Mouse (Mus musculus) MEL (cell line): ENCODE measurements around the gene Slc25a5. TPM values are rescaled to one million over a fixed set of nuclear protein-coding genes. Genes with fewer than 3 reads are reported as not detected.

Experiments used
- DNase-seq: peaks from one replicate; pipeline ENCODE4 v3.0.0; 2011; ENCODE audit warnings: low read depth, low spot score
- H3K27ac ChIP-seq: 2 replicates; pipeline ENCODE4 v1.5.1; 2012; ENCODE audit warnings: low read depth, mild to moderate bottlenecking, control low read depth, low read length, moderate library complexity; ENCODE audit not compliant: control insufficient read depth
- H3K27me3 ChIP-seq, 2 experiments: fragments of 150-350 bp in 1 of 2; sonication (generic) in 1 of 2; 2 replicates each; pipeline ENCODE4 v1.6.1; 2012; ENCODE audit warnings: low read length in 2 of 2, mild to moderate bottlenecking in 2 of 2, improper control_type of control experiment in 1 of 2, moderate library complexity in 1 of 2; ENCODE audit not compliant: insufficient read depth in 2 of 2, control insufficient read depth in 1 of 2
- H3K36me3 ChIP-seq, 2 experiments: 2 replicates each; pipeline ENCODE4 v1.6.1; 2012 to 2014; ENCODE audit warnings: low read length in 2 of 2, improper control_type of control experiment in 1 of 2, inconsistent platforms in 1 of 2, mild to moderate bottlenecking in 1 of 2; ENCODE audit not compliant: insufficient read depth in 2 of 2, control insufficient read depth in 1 of 2
- H3K4me1 ChIP-seq, 2 experiments: fragments of 150-350 bp in 1 of 2; sonication (generic) in 1 of 2; 2 replicates each; pipeline ENCODE4 v1.6.1; 2012; ENCODE audit warnings: low read length in 2 of 2, improper control_type of control experiment in 1 of 2, mild to moderate bottlenecking in 1 of 2; ENCODE audit not compliant: insufficient read depth in 2 of 2, control insufficient read depth in 1 of 2
- H3K4me3 ChIP-seq, 2 experiments: fragments of 150-350 bp in 1 of 2; sonication (generic) in 1 of 2; 2 replicates each; pipeline ENCODE4 v1.5.1; 2012; ENCODE audit warnings: low read depth in 2 of 2, low read length in 2 of 2, mild to moderate bottlenecking in 2 of 2, moderate library complexity in 2 of 2, control low read depth in 1 of 2, improper control_type of control experiment in 1 of 2; ENCODE audit not compliant: control insufficient read depth in 1 of 2, insufficient read depth in 1 of 2
- H3K79me2 ChIP-seq: 2 replicates; pipeline ENCODE4 v1.6.1; 2012; ENCODE audit warnings: mild to moderate bottlenecking, low read length, moderate library complexity; ENCODE audit not compliant: control insufficient read depth, poor library complexity, insufficient read depth
- H3K9ac ChIP-seq: 2 replicates; pipeline ENCODE4 v1.6.1; 2012; ENCODE audit warnings: low read depth, mild to moderate bottlenecking, control low read depth, low read length, moderate library complexity; ENCODE audit not compliant: control insufficient read depth, poor library complexity, severe bottlenecking
- H3K9me3 ChIP-seq: fragments of 150-350 bp; sonication (generic); replicated peaks from 2 replicates; pipeline ENCODE4 v1.6.1; 2012; ENCODE audit warnings: mild to moderate bottlenecking, low read length, improper control_type of control experiment, moderate library complexity; ENCODE audit not compliant: insufficient read depth
- BHLHE40 ChIP-seq: IDR thresholded peaks from 2 replicates; pipeline ENCODE4 v1.6.1; 2012; ENCODE audit warnings: low read depth, mild to moderate bottlenecking, inconsistent platforms, low read length, improper control_type of control experiment, borderline replicate concordance
- CHD2 ChIP-seq: IDR thresholded peaks from 2 replicates; pipeline ENCODE4 v1.6.1; 2011; ENCODE audit warnings: low read length, improper control_type of control experiment
- CTCF ChIP-seq, 3 experiments: IDR thresholded peaks in 2 of 3; conservative IDR thresholded peaks in 1 of 3; 2 replicates each; pipeline ENCODE4 v1.5.1; 2011 to 2012; ENCODE audit warnings: low read length in 3 of 3, low read depth in 2 of 3, mild to moderate bottlenecking in 2 of 3, improper control_type of control experiment in 1 of 3, inconsistent platforms in 1 of 3, mixed read lengths in 1 of 3, moderate library complexity in 1 of 3; ENCODE audit not compliant: control insufficient read depth in 1 of 3, insufficient read depth in 1 of 3, poor library complexity in 1 of 3, severe bottlenecking in 1 of 3
- ELF1 ChIP-seq: IDR thresholded peaks from 2 replicates; pipeline ENCODE4 v1.6.1; 2014; ENCODE audit warnings: low read depth, mild to moderate bottlenecking, inconsistent platforms, low read length, improper control_type of control experiment, moderate library complexity
- EP300 ChIP-seq, 2 experiments: IDR thresholded peaks; 2 replicates each; pipeline ENCODE4 v1.6.1; 2011; ENCODE audit warnings: improper control_type of control experiment in 2 of 2, low read length in 2 of 2, low read depth in 1 of 2, mild to moderate bottlenecking in 1 of 2
- ETS1 ChIP-seq: IDR thresholded peaks from 2 replicates; pipeline ENCODE4 v1.6.1; 2012; ENCODE audit warnings: low read depth, mild to moderate bottlenecking, inconsistent platforms, low read length, improper control_type of control experiment, moderate library complexity
- GABPA ChIP-seq: IDR thresholded peaks from 2 replicates; pipeline ENCODE4 v1.6.1; 2012; ENCODE audit warnings: low read depth, mild to moderate bottlenecking, inconsistent platforms, low read length, improper control_type of control experiment, moderate library complexity
- GATA1 ChIP-seq: IDR thresholded peaks from 2 replicates; pipeline ENCODE4 v1.6.1; 2011; ENCODE audit warnings: low read depth, low read length, improper control_type of control experiment
- HCFC1 ChIP-seq: IDR thresholded peaks from 2 replicates; pipeline ENCODE4 v1.6.1; 2012; ENCODE audit warnings: low read depth, mild to moderate bottlenecking, inconsistent platforms, low read length, improper control_type of control experiment, moderate library complexity
- JUND ChIP-seq: IDR thresholded peaks from 2 replicates; pipeline ENCODE4 v1.6.1; 2011; ENCODE audit warnings: low read depth, mild to moderate bottlenecking, improper control_type of control experiment, low read length
- MAZ ChIP-seq: IDR thresholded peaks from 2 replicates; pipeline ENCODE4 v1.6.1; 2012; ENCODE audit warnings: low read depth, mild to moderate bottlenecking, inconsistent platforms, low read length, improper control_type of control experiment
- MEF2A ChIP-seq: IDR thresholded peaks from 2 replicates; pipeline ENCODE4 v1.6.1; 2014; ENCODE audit warnings: low read depth, mild to moderate bottlenecking, inconsistent platforms, low read length, improper control_type of control experiment; ENCODE audit not compliant: poor library complexity, insufficient replicate concordance, severe bottlenecking; ENCODE audit errors: extremely low read depth
- MXI1 ChIP-seq: IDR thresholded peaks from 2 replicates; pipeline ENCODE4 v1.6.1; 2011; ENCODE audit warnings: mild to moderate bottlenecking, low read depth, low read length, improper control_type of control experiment
- MYB ChIP-seq: IDR thresholded peaks from 2 replicates; pipeline ENCODE4 v1.6.1; 2011; ENCODE audit warnings: mild to moderate bottlenecking, low read depth, low read length, improper control_type of control experiment
- NRF1 ChIP-seq: IDR thresholded peaks from 2 replicates; pipeline ENCODE4 v1.6.1; 2014; ENCODE audit warnings: low read depth, mild to moderate bottlenecking, inconsistent platforms, low read length, improper control_type of control experiment, moderate library complexity; ENCODE audit not compliant: poor library complexity, insufficient read depth, severe bottlenecking
- POLR2AphosphoS5 ChIP-seq: IDR thresholded peaks from 2 replicates; pipeline ENCODE4 v1.6.1; 2012; ENCODE audit warnings: low read depth, borderline replicate concordance, mild to moderate bottlenecking, inconsistent platforms, low read length, moderate library complexity, mixed read lengths
- SIN3A ChIP-seq: IDR thresholded peaks from 2 replicates; pipeline ENCODE4 v1.6.1; 2012; ENCODE audit warnings: low read length, improper control_type of control experiment, inconsistent platforms
- SMC3 ChIP-seq: IDR thresholded peaks from 2 replicates; pipeline ENCODE4 v1.6.1; 2011; ENCODE audit warnings: low read depth, low read length, improper control_type of control experiment
- TAL1 ChIP-seq: IDR thresholded peaks from 2 replicates; pipeline ENCODE4 v1.6.1; 2012; ENCODE audit warnings: mild to moderate bottlenecking, inconsistent platforms, low read length, moderate library complexity, mixed read lengths
- TBP ChIP-seq: IDR thresholded peaks from 2 replicates; pipeline ENCODE4 v1.8.0; 2011; ENCODE audit warnings: low read depth, low read length, improper control_type of control experiment
- TCF12 ChIP-seq: IDR thresholded peaks from 2 replicates; pipeline ENCODE4 v1.6.1; 2014; ENCODE audit warnings: low read depth, mild to moderate bottlenecking, inconsistent platforms, low read length, improper control_type of control experiment, moderate library complexity
- UBTF ChIP-seq: IDR thresholded peaks from 2 replicates; pipeline ENCODE4 v1.6.1; 2012; ENCODE audit warnings: low read depth, mild to moderate bottlenecking, inconsistent platforms, low read length, improper control_type of control experiment, moderate library complexity, borderline replicate concordance; ENCODE audit not compliant: insufficient read depth
- USF1 ChIP-seq: IDR thresholded peaks from 2 replicates; pipeline ENCODE4 v1.6.1; 2014; ENCODE audit warnings: low read depth, mild to moderate bottlenecking, inconsistent platforms, low read length, improper control_type of control experiment, moderate library complexity
- USF2 ChIP-seq, 2 experiments: IDR thresholded peaks; 2 replicates each; pipeline ENCODE4 v1.6.1; 2011 to 2012; ENCODE audit warnings: improper control_type of control experiment in 2 of 2, low read length in 2 of 2, borderline replicate concordance in 1 of 2, inconsistent platforms in 1 of 2, low read depth in 1 of 2, mild to moderate bottlenecking in 1 of 2; ENCODE audit not compliant: insufficient read depth in 1 of 2
- ZC3H11A ChIP-seq: IDR thresholded peaks from 2 replicates; pipeline ENCODE4 v1.6.1; 2012; ENCODE audit warnings: low read depth, mild to moderate bottlenecking, inconsistent platforms, low read length, improper control_type of control experiment
- ZMIZ1 ChIP-seq: IDR thresholded peaks from 2 replicates; pipeline ENCODE4 v1.6.1; 2012; ENCODE audit warnings: low read depth, mild to moderate bottlenecking, inconsistent platforms, low read length, improper control_type of control experiment, moderate library complexity
- ZNF384 ChIP-seq: IDR thresholded peaks from 2 replicates; pipeline ENCODE4 v1.6.1; 2012; ENCODE audit warnings: low read depth, mild to moderate bottlenecking, inconsistent platforms, low read length, improper control_type of control experiment
- polyA plus RNA-seq, 2 experiments: library from polyadenylated mRNA; stranded (reverse) in 1 of 2; unstranded in 1 of 2; fragments of >175 nt in 1 of 2; fragments of >200 nt in 1 of 2; gene quantifications; 2 replicates each; pipeline versions ENCODE4 v1.2.1 to v1.2.4; 2012; ENCODE audit warnings: low replicate concordance in 2 of 2, low read depth in 1 of 2; ENCODE audit not compliant: insufficient read length in 2 of 2, insufficient read depth in 1 of 2, missing spikeins in 1 of 2
- total RNA-seq: library from RNA; depleted of rRNA; stranded (reverse); fragments of 300-350 nt; gene quantifications from 2 replicates; pipeline ENCODE4 v1.2.3, GENCODE M21; 2012

The Slc25a5 gene
- total and polyA plus RNA-seq, 3 experiments: 263 to 1,006 (median 704) TPM

GRCm38 (mm10) chrX:36815022-36815421, 19.6 kb downstream of the Slc25a5 start:
- no peak overlapping the region for H3K4me3 ChIP-seq
- no peak for TF ChIP-seq TAL1
- no peak for TF ChIP-seq GATA1
- no peak for TF ChIP-seq SIN3A
- no peak for TF ChIP-seq ZMIZ1
- TF ChIP-seq USF2 (IDR thresholded peaks at IDR 0.05; ENCODE audit: borderline replicate concordance in 1 of 2, insufficient read depth in 1 of 2, low read depth in 1 of 2, low read length in 2 of 2): no peak
- TF ChIP-seq TCF12: no peak
- no peak for TF ChIP-seq MAZ
- TF ChIP-seq CHD2: no peak
- TF ChIP-seq NRF1: no peak
- TF ChIP-seq ELF1: no peak
- TF ChIP-seq POLR2AphosphoS5: no peak
- TF ChIP-seq CTCF (IDR thresholded peaks at IDR 0.05 in 2 of 3, conservative IDR thresholded peaks at IDR 0.05 in 1 of 3; ENCODE audit: control insufficient read depth in 1 of 3, insufficient read depth in 1 of 3, low read depth in 2 of 3, low read length in 3 of 3, poor library complexity in 1 of 3, severe bottlenecking in 1 of 3): no peak
- no peak for TF ChIP-seq TBP
- TF ChIP-seq UBTF: no peak
- no peak for TF ChIP-seq ZNF384
- no peak for TF ChIP-seq ETS1
- TF ChIP-seq SMC3: no peak
- H3K27me3 ChIP-seq: no peaks in the 10 kb centered on the region
- H3K36me3 ChIP-seq: no peaks in the 10 kb centered on the region
- DNase-seq: no peak
- H3K4me1 ChIP-seq: no peaks in the 10 kb centered on the region
- no peak overlapping the region for H3K27ac ChIP-seq
- H3K79me2 ChIP-seq: no peaks in the 10 kb centered on the region
- H3K9ac ChIP-seq: no peak overlapping the region
- no peaks in the 10 kb centered on the region for H3K9me3 ChIP-seq

- no peaks in the 10 kb centered on the region for H3K27me3 ChIP-seq
- TF ChIP-seq BHLHE40 (no peak), USF2 (IDR thresholded peaks at IDR 0.05; ENCODE audit: borderline replicate concordance in 1 of 2, insufficient read depth in 1 of 2, low read depth in 1 of 2, low read length in 2 of 2) (no peak), MXI1 (no peak), GATA1 (no peak), CHD2 (no peak), TAL1 (no peak), JUND (no peak), HCFC1 (no peak), MYB (no peak), EP300 (IDR thresholded peaks at IDR 0.05; ENCODE audit: low read depth in 1 of 2, low read length in 2 of 2) (no peak), SIN3A (no peak), MEF2A (no peak), NRF1 (no peak), USF1 (no peak), GABPA (no peak), ZC3H11A (no peak)
- no peaks in the 10 kb centered on the region for H3K79me2 ChIP-seq
Measured at GRCm38 (mm10) chrX:36815439-36815838, 20.0 kb downstream of the Slc25a5 start.

More at GRCm38 (mm10) chrX:36815439-36815838, 20.0 kb downstream of the Slc25a5 start:
- Histone ChIP-seq H3K4me3 (no peak overlapping the region), H3K27ac (no peak overlapping the region), H3K36me3 (no peaks in the 10 kb centered on the region), H3K9me3 (no peaks in the 10 kb centered on the region), H3K4me1 (no peaks in the 10 kb centered on the region), H3K9ac (no peak overlapping the region)
- DNase-seq: no peak
